Mouse (Mus musculus) lung, adult 2 months (tissue): ENCODE measurements at regions not wholly inside any gene's neighbourhood (a gene's known extent, or its start where the extent isn't known, plus 50 kb on each side); places are given as distances from the start of the nearest gene placed in this dataset.

ENCODE experiments used
- CTCF ChIP-seq: fragments of 200-500 bp; IDR thresholded peaks from 2 replicates; pipeline ENCODE4 v1.5.1; 2011; ENCODE audit warnings: mild to moderate bottlenecking, low read length, control low read depth; ENCODE audit not compliant: insufficient read depth
- POLR2A ChIP-seq: fragments of 200-500 bp; IDR thresholded peaks from 2 replicates; pipeline ENCODE4 v1.6.1; 2011; ENCODE audit warnings: low read depth, mild to moderate bottlenecking, control low read depth, low read length, borderline replicate concordance; ENCODE audit errors: extremely low read depth

DNA sequence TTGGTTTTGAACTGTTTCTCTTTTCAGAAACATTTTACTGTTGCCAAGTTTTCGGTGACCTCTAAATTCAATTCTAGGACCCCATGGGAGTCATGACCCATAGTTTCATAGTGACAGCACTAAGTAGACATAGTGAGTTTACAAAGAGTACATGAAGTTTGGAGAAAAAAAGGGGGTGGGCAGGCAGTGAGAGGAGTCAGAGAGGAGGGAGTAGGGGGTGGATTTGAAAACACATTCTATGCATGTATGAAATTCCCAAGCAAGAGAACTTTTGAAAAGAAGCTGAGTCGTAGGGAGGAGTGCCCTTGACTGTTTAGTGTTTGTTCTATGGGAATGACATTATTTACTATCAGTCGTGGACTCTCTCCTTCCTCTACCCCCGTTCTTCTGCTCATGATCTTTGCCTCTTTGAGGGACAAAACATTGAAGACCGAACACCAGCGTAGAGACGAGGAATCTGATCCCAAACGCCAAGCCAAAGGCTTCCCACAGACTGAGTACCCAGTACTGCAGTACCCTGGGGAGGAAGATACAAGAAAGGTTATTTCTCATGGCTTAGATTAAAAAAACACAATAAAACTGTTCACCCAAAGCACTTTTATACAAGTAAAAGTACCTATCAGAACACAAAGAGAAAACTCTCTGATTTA lies 229.1 kb upstream of the Map3k1 start:
- TF ChIP-seq POLR2A: no peak
- TF ChIP-seq CTCF: no peak
